Mouse (Mus musculus) neural tube, postnatal 0 days (tissue): ENCODE measurements around the gene Gm42669. TPM values are rescaled to one million over a fixed set of nuclear protein-coding genes. Genes with fewer than 3 reads are reported as not detected.

Experiments used
- polyA plus RNA-seq: library from polyadenylated mRNA; unstranded; fragments of >200 nt; fragmentation: Nextera tagmentation; extraction: Ambion mirVana; gene quantifications from 2 replicates; pipeline ENCODE4 v1.2.1, GENCODE M21; 2015

Gene Gm42669
- polyA plus RNA-seq: 0.43 and 0.48 TPM in 2 replicates

GRCm38 (mm10) chr5:107507321-107507720 lies at the start of gene Gm42669:
Gene Gm42669, plus strand, starts transcription at chr5:107507621.

GRCm38 (mm10) chr5:107534581-107534980 lies 27.2 kb downstream of the Gm42669 start, which contains the start of gene 1700028K03Rik:
Gene 1700028K03Rik, plus strand, starts transcription at chr5:107534709.

DNA sequence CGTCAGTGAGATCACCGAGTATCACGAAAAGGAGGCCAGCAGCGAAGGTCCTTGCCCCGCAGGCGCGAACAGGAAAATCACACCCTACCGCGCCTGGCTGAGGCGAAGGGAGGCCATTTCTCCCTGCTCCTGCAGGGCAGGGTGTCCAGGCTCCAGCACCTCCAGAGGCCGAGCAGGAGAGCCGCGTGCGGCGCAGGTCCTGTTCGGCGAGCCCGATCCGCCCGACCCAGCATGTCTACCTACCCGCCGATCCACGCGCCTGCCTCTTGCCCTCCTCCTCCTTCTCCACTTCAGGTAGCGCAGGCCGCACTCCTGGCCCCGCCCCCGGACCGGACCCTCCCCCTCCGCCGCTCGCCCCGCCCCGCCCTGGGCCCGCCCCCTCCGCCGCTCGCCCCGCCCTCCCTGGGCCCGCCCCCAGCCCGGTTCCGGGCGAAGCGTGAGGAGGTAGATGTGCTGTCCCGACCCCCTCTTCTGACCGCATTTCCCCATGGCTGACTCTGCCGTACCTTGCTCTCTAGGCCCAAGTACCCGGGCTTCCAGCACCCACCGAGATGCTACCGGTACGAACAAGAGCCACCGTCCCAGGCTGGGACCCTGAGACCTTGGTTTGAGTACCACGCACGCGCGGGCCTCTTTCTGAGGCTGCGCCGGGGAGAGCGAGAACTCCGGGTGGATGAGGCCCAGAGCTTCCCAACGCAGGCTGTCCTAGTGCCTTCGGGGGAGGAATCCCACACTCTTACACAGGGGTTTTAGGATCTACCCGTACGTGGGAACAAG lies 90.1 kb downstream of the Gm42669 start, which contains the start of the genes Rpap2 and Glmn:
TSS of gene Rpap2 (plus strand) at position 73 of the 777 bp plus-strand sequence.
TSS of gene Glmn (minus strand) at position 588 of the 777 bp plus-strand sequence.

Other genes with a start within 250 kb of the Gm42669 start
- 6.2 and 7.3 TPM in 2 replicates for gene Tgfbr3, start 218.0 kb upstream of the Gm42669 start, polyA plus RNA-seq
- 5.8 and 6.0 TPM in 2 replicates for gene Brdt, start 176.5 kb upstream of the Gm42669 start, polyA plus RNA-seq
- 6.1 and 7.8 TPM in 2 replicates for gene Ephx4, start 104.9 kb upstream of the Gm42669 start, polyA plus RNA-seq
- gene Lpcat2b, start 76.1 kb upstream of the Gm42669 start, polyA plus RNA-seq: not detected in 2 replicates
- 23.2 and 23.9 TPM in 2 replicates for gene Btbd8, start 69.6 kb upstream of the Gm42669 start, polyA plus RNA-seq
- gene 1700028K03Rik, start 27.1 kb downstream of the Gm42669 start, polyA plus RNA-seq: 0.17 and 0.21 TPM in 2 replicates
- 20.3 and 21.7 TPM in 2 replicates for gene Rpap2, start 89.8 kb downstream of the Gm42669 start, polyA plus RNA-seq
- gene Glmn, start 90.3 kb downstream of the Gm42669 start, polyA plus RNA-seq: 28.7 and 36.0 TPM in 2 replicates
- not detected in 2 replicates for gene Gfi1, start 218.4 kb downstream of the Gm42669 start, polyA plus RNA-seq